Mouse (Mus musculus) kidney, embryonic 16.5 days (tissue): ENCODE measurements around the gene Gm11111. TPM values are rescaled to one million over a fixed set of nuclear protein-coding genes. Genes with fewer than 3 reads are reported as not detected.
A peak's percentile ranks its signal among the peaks of the same experiment; 100 is the strongest.

Source experiments
- ATAC-seq: fragments of 200-750 bp; cut with Nextera tagmentation; 2 replicates; pipeline ENCODE4 v1.8.0; 2017; ENCODE audit warnings: moderate TSS enrichment; ENCODE audit not compliant: low FRiP score, low TSS enrichment
- H3K27ac ChIP-seq: fragments of 300-500 bp; sonication (generic); 2 replicates; pipeline ENCODE4 v1.5.1; 2014; ENCODE audit warnings: low read length
- H3K27me3 ChIP-seq: fragments of 300-500 bp; sonication (generic); 2 replicates; pipeline ENCODE4 v1.6.1; 2014; ENCODE audit warnings: low read length, control low read depth, mixed read lengths; ENCODE audit not compliant: insufficient read depth
- H3K36me3 ChIP-seq: fragments of 300-500 bp; sonication (generic); 2 replicates; pipeline ENCODE4 v1.6.1; 2014; ENCODE audit warnings: low read length, control low read depth, mixed read lengths; ENCODE audit not compliant: insufficient read depth
- H3K4me1 ChIP-seq: fragments of 300-500 bp; sonication (generic); 2 replicates; pipeline ENCODE4 v1.6.1; 2014; ENCODE audit warnings: low read length, control low read depth, mixed read lengths; ENCODE audit not compliant: insufficient read depth
- H3K4me2 ChIP-seq: fragments of 300-500 bp; sonication (generic); replicated peaks from 2 replicates; pipeline ENCODE4 v1.6.1; 2014; ENCODE audit warnings: low read depth, low read length
- H3K4me3 ChIP-seq: fragments of 300-500 bp; sonication (generic); 2 replicates; pipeline ENCODE4 v1.5.1; 2014; ENCODE audit warnings: mild to moderate bottlenecking, low read length
- H3K9ac ChIP-seq: fragments of 300-500 bp; sonication (generic); replicated peaks from 2 replicates; pipeline ENCODE4 v1.6.1; 2014; ENCODE audit warnings: low read length
- H3K9me3 ChIP-seq: fragments of 300-500 bp; sonication (generic); 2 replicates; pipeline ENCODE4 v1.6.1; 2016; ENCODE audit warnings: low read length, control low read depth
- WGBS: fragments of 180-500 bp; shearing (Covaris S2); extraction: QIAGEN DNeasy Blood & Tissue Kit; methylation state at CpG from one replicate; pipeline ENCODE4 v1.1.7; 2014; 5-methylcytosine and 5-hydroxymethylcytosine counted together
- polyA plus RNA-seq: library from polyadenylated mRNA; unstranded; fragments of >200 nt; fragmentation: Nextera tagmentation; extraction: Ambion mirVana; gene quantifications from 2 replicates; pipeline ENCODE4 v1.2.1, GENCODE M21; 2015

Gene Gm11111
- polyA plus RNA-seq = not detected in 2 replicates

GRCm38 (mm10) chr5:98552395-98552794 is at the start of gene Gm11111:
TSS of gene Gm11111 (plus strand) at chr5:98552695.
- Histone ChIP-seq H3K4me2 (no peak within 1 kb of the TSS), H3K36me3 (no peaks in the 10 kb centered on the region), H3K27me3 (no peaks in the 10 kb centered on the region), H3K9ac (no peak within 1 kb of the TSS), H3K27ac (no peak within 1 kb of the TSS), H3K4me1 (no peaks in the 10 kb centered on the region; the same call in 1 of the 2 replicates), H3K9me3 (no peaks in the 10 kb centered on the region), H3K4me3 (no peak within 1 kb of the TSS)
- no peak for ATAC-seq

- no peaks in the 10 kb centered on the region for H3K9me3 ChIP-seq
- 51% methylated on average over 7 of the region's 7 CpGs for WGBS
- no peak overlapping the region for H3K9ac ChIP-seq
- H3K4me3 ChIP-seq = no peak overlapping the region
- H3K4me1 ChIP-seq = no peaks in the 10 kb centered on the region
- no peak overlapping the region for H3K27ac ChIP-seq
- ATAC-seq = no peak
- no peak overlapping the region for H3K4me2 ChIP-seq
- no peaks in the 10 kb centered on the region for H3K36me3 ChIP-seq
- H3K27me3 ChIP-seq = no peaks in the 10 kb centered on the region
Observed at GRCm38 (mm10) chr5:98516214-98516613, 36.3 kb upstream of the Gm11111 start.

- no peak overlapping the region for H3K9ac ChIP-seq
- no peak overlapping the region for H3K27ac ChIP-seq
- H3K36me3 ChIP-seq = no peaks in the 10 kb centered on the region
- H3K4me1 ChIP-seq = no peaks in the 10 kb centered on the region
- WGBS = 49% methylated on average over 2 of the region's 2 CpGs
- H3K27me3 ChIP-seq = no peaks in the 10 kb centered on the region
- no peak overlapping the region for H3K4me2 ChIP-seq
- ATAC-seq = no peak
- 0 out of 2 replicates have a peak, but pooled peaks cover 2% of the 10 kb centered on the region for H3K9me3 ChIP-seq
- H3K4me3 ChIP-seq = no peak overlapping the region
Observed at GRCm38 (mm10) chr5:98520118-98520517, 32.4 kb upstream of the Gm11111 start.

GRCm38 (mm10) chr5:98522270-98522977 is 30.1 kb upstream of the Gm11111 start:
- Histone ChIP-seq H3K4me3 (no peak overlapping the region), H3K36me3 (no peaks in the 10 kb centered on the region), H3K9ac (no peak overlapping the region), H3K4me2 (no peak overlapping the region), H3K27ac (no peak overlapping the region), H3K27me3 (no peaks in the 10 kb centered on the region), H3K9me3 (0 out of 2 replicates have a peak, but pooled peaks cover 2% of the 10 kb centered on the region), H3K4me1 (no peaks in the 10 kb centered on the region)
- 94% methylated on average over 7 of the region's 7 CpGs for WGBS
- ATAC-seq = no peak

GRCm38 (mm10) chr5:98523050-98523449 is 29.4 kb upstream of the Gm11111 start:
- peak overlapping the region; percentile 47 for H3K27ac ChIP-seq
- WGBS = 80% methylated on average over 7 of the region's 7 CpGs
- H3K9ac ChIP-seq = no peak overlapping the region
- 0 out of 2 replicates have a peak, but pooled peaks have one; percentile 19 for ATAC-seq
- H3K4me1 ChIP-seq = no peaks in the 10 kb centered on the region
- no peaks in the 10 kb centered on the region for H3K36me3 ChIP-seq
- no peak overlapping the region for H3K4me2 ChIP-seq
- H3K4me3 ChIP-seq = no peak overlapping the region
- H3K27me3 ChIP-seq = no peaks in the 10 kb centered on the region
- 0 out of 2 replicates have a peak, but pooled peaks cover 2% of the 10 kb centered on the region for H3K9me3 ChIP-seq

- Histone ChIP-seq H3K4me3 (no peak overlapping the region), H3K9ac (no peak overlapping the region), H3K4me2 (no peak overlapping the region), H3K27ac (no peak overlapping the region; the same call in 1 of the 2 replicates), H3K27me3 (no peaks in the 10 kb centered on the region), H3K9me3 (0 out of 2 replicates have a peak, but pooled peaks cover 2% of the 10 kb centered on the region), H3K36me3 (no peaks in the 10 kb centered on the region), H3K4me1 (no peaks in the 10 kb centered on the region)
- no peak for ATAC-seq
- WGBS = 72% methylated on average over 1 of the region's 1 CpGs
Observed at GRCm38 (mm10) chr5:98523783-98524182, 28.7 kb upstream of the Gm11111 start.

- no peak overlapping the region for H3K4me2 ChIP-seq
- H3K27me3 ChIP-seq = no peaks in the 10 kb centered on the region
- no peak overlapping the region for H3K9ac ChIP-seq
- H3K4me1 ChIP-seq = no peaks in the 10 kb centered on the region
- no peak overlapping the region for H3K4me3 ChIP-seq
- 94% methylated on average over 1 of the region's 1 CpGs for WGBS
- ATAC-seq = no peak
- H3K36me3 ChIP-seq = no peaks in the 10 kb centered on the region
- H3K27ac ChIP-seq = no peak overlapping the region
- H3K9me3 ChIP-seq = no peaks in the 10 kb centered on the region
Observed at GRCm38 (mm10) chr5:98541333-98541732, 11.2 kb upstream of the Gm11111 start.

- 26% methylated on average over 5 of the region's 5 CpGs for WGBS
- Histone ChIP-seq H3K36me3 (no peaks in the 10 kb centered on the region), H3K9me3 (no peaks in the 10 kb centered on the region), H3K4me3 (no peak overlapping the region), H3K4me1 (no peaks in the 10 kb centered on the region; the same call in 1 of the 2 replicates), H3K4me2 (no peak overlapping the region), H3K9ac (no peak overlapping the region), H3K27ac (no peak overlapping the region), H3K27me3 (no peaks in the 10 kb centered on the region)
- ATAC-seq = peak; percentile 67; the same call in 1 of the 2 replicates
Observed at GRCm38 (mm10) chr5:98550285-98550684, 2.2 kb upstream of the Gm11111 start.

GRCm38 (mm10) chr5:98550873-98551272 is 1.6 kb upstream of the Gm11111 start:
- 97% methylated on average over 1 of the region's 1 CpGs for WGBS
- H3K27me3 ChIP-seq = no peaks in the 10 kb centered on the region

More at GRCm38 (mm10) chr5:98550873-98551272, 1.6 kb upstream of the Gm11111 start:
- H3K9ac ChIP-seq = no peak overlapping the region
- no peak overlapping the region for H3K4me2 ChIP-seq
- no peaks in the 10 kb centered on the region for H3K36me3 ChIP-seq
- H3K4me3 ChIP-seq = no peak overlapping the region
- ATAC-seq = no peak
- H3K27ac ChIP-seq = no peak overlapping the region
- no peaks in the 10 kb centered on the region for H3K9me3 ChIP-seq
- H3K4me1 ChIP-seq = no peaks in the 10 kb centered on the region; the same call in 1 of the 2 replicates
